Mouse (Mus musculus) midbrain, embryonic 16.5 days (tissue): ENCODE data around the gene Creg2. TPM values are rescaled to one million over a fixed set of nuclear protein-coding genes. Genes with fewer than 3 reads are reported as not detected.
"Not testable (repeated sequence)": the region's sequence is repeated elsewhere in the genome, so short reads cannot be mapped to it uniquely, and the experiment has no call there.

ENCODE experiments used
- ATAC-seq: fragments of 200-750 bp; cut with Nextera tagmentation; 2 replicates; pipeline ENCODE4 v1.8.0; 2017; ENCODE audit warnings: moderate TSS enrichment
- H3K27ac ChIP-seq: fragments of 300-500 bp; sonication (generic); 2 replicates; pipeline ENCODE4 v1.5.1; 2014; ENCODE audit warnings: mild to moderate bottlenecking, low read length, mixed read lengths
- H3K27me3 ChIP-seq: fragments of 300-500 bp; sonication (generic); 2 replicates; pipeline ENCODE4 v1.6.1; 2014; ENCODE audit warnings: low read depth, low read length, mixed read lengths; ENCODE audit not compliant: control insufficient read depth, insufficient read depth
- H3K36me3 ChIP-seq: fragments of 300-500 bp; sonication (generic); 2 replicates; pipeline ENCODE4 v1.6.1; 2014; ENCODE audit warnings: mild to moderate bottlenecking, low read length, moderate library complexity, mixed read lengths; ENCODE audit not compliant: control insufficient read depth, insufficient read depth
- H3K4me1 ChIP-seq: fragments of 300-500 bp; sonication (generic); 2 replicates; pipeline ENCODE4 v1.6.1; 2014; ENCODE audit warnings: mild to moderate bottlenecking, low read length, mixed read lengths; ENCODE audit not compliant: control insufficient read depth, insufficient read depth
- H3K4me2 ChIP-seq: fragments of 300-500 bp; sonication (generic); 2 replicates; pipeline ENCODE4 v1.6.1; 2014; ENCODE audit warnings: mild to moderate bottlenecking, low read length, mixed read lengths
- H3K4me3 ChIP-seq: fragments of 300-500 bp; sonication (generic); 2 replicates; pipeline ENCODE4 v1.5.1; 2014; ENCODE audit warnings: low read depth, mild to moderate bottlenecking, low read length, moderate library complexity, mixed read lengths
- H3K9ac ChIP-seq: fragments of 300-500 bp; sonication (generic); 2 replicates; pipeline ENCODE4 v1.6.1; 2014; ENCODE audit warnings: low read depth, low read length, mixed read lengths
- H3K9me3 ChIP-seq: fragments of 300-500 bp; sonication (generic); replicated peaks from 2 replicates; pipeline ENCODE4 v1.6.1; 2014; ENCODE audit warnings: mild to moderate bottlenecking, low read length, mixed read lengths; ENCODE audit not compliant: control insufficient read depth, poor library complexity, severe bottlenecking
- WGBS: fragments of 180-500 bp; shearing (Covaris S2); extraction: QIAGEN DNeasy Blood & Tissue Kit; methylation state at CpG from one replicate; pipeline ENCODE4 v1.1.7; 2014; 5-methylcytosine and 5-hydroxymethylcytosine counted together
- polyA plus RNA-seq: library from polyadenylated mRNA; unstranded; fragments of >200 nt; fragmentation: Nextera tagmentation; extraction: Ambion mirVana; gene quantifications from 2 replicates; pipeline ENCODE4 v1.2.1, GENCODE M21; 2015

Creg2 gene
- polyA plus RNA-seq, 1 experiment from 2014 or later = 9.2 TPM

DNA sequence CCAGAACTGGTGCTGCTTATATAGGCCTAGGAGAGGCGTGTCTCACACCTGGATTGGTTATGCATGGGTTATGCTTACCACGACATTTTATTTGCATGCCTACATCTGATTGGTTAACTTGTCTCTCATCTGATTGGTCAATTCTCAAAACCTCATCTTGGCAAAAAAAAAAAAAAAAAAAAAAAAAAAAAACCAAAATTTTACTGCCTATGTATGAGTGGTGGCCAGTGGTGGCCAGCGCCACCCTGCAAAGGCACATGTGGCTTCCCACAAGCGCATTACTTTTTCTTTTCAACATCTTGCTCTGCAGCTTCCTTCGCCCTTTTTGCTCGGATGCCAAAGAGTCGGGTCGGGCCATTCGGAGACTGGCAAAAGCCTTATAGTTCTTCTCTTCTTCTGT is 54.1 kb downstream of the Creg2 start:
- not testable (repeated sequence) for H3K4me1 ChIP-seq, H3K27ac ChIP-seq, ATAC-seq, H3K9me3 ChIP-seq, H3K4me2 ChIP-seq, H3K9ac ChIP-seq, H3K27me3 ChIP-seq, H3K36me3 ChIP-seq, H3K4me3 ChIP-seq
- 94% methylated on average over 9 of the region's 9 CpGs for WGBS

DNA sequence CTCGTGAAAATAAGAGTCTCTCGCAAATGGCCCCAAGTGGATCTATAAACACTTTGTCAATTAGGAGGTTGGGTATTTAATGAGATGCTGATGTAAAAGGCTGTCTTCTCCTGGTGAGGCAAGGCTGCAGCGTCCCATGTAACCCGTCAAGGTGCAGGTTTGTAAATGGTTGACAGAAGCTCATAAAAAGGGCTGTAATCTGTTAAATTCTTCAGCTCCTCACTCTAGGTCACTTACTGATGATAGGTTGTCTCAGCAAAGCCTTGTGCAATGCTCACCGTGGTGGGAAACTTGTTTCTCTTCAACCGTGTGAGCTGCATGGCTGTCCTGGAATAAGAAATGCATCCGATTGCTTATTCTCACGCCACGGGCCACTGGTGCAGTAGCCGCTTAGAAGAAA is 57.4 kb downstream of the Creg2 start:
- no peak for ATAC-seq
- Histone ChIP-seq H3K4me1 (no peaks in the 10 kb centered on the region), H3K27ac (no peak overlapping the region), H3K4me2 (no peak overlapping the region), H3K36me3 (no peaks in the 10 kb centered on the region), H3K9me3 (no peaks in the 10 kb centered on the region), H3K4me3 (no peak overlapping the region), H3K27me3 (no peaks in the 10 kb centered on the region), H3K9ac (no peak overlapping the region)
- 85% methylated on average over 10 of the region's 10 CpGs for WGBS

DNA sequence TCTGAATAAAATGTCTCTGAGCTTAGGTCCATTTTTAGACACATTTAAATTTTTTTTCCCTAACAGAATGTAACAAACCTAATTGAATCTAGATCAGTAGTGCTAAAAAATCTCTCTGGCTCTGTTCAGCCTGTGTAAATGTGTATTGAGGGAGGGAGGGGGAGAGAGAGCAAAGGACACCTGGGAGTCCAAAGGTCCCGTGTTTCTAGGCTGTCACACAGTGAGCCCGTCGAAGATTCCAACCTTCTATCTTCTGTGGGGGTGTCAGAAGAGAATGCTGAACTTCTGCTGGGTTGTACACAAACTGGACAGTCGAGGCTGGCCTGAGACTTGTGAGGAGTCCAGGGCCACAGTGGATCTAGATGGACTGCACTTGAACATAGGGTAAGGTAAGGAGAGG is 59.2 kb downstream of the Creg2 start:
- no peak for ATAC-seq
- no peaks in the 10 kb centered on the region for H3K27me3 ChIP-seq
- no peak overlapping the region for H3K9ac ChIP-seq
- 88% methylated on average over 4 of the region's 4 CpGs for WGBS
- no peaks in the 10 kb centered on the region for H3K36me3 ChIP-seq
- H3K4me2 ChIP-seq = no peak overlapping the region
- no peaks in the 10 kb centered on the region for H3K9me3 ChIP-seq
- no peaks in the 10 kb centered on the region for H3K4me1 ChIP-seq
- H3K4me3 ChIP-seq = no peak overlapping the region
- H3K27ac ChIP-seq = no peak overlapping the region

DNA sequence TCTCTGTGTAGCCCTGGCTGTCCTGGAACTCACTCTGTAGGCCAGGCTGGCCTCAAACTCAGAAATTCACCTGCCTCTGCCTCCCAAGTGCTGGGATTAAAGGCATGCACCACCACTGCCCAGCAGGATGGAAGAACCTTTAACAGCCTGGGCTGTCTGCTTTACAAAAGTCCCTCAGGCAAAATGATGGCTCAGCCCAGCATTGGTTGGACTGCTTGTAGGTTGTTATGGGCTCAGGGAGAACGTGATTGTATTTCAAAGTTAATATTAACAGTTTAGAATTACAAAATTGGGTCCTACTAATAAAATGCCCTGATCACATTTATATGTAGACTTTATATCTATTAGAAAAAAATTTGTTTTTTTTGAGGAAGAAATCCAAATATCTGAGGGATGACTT is 59.7 kb downstream of the Creg2 start:
- not testable (repeated sequence) for ATAC-seq, H3K27ac ChIP-seq, H3K4me1 ChIP-seq, H3K36me3 ChIP-seq, H3K4me2 ChIP-seq, H3K9me3 ChIP-seq, H3K27me3 ChIP-seq, H3K4me3 ChIP-seq, H3K9ac ChIP-seq
- 72% methylated on average over 1 of the region's 1 CpGs for WGBS

DNA sequence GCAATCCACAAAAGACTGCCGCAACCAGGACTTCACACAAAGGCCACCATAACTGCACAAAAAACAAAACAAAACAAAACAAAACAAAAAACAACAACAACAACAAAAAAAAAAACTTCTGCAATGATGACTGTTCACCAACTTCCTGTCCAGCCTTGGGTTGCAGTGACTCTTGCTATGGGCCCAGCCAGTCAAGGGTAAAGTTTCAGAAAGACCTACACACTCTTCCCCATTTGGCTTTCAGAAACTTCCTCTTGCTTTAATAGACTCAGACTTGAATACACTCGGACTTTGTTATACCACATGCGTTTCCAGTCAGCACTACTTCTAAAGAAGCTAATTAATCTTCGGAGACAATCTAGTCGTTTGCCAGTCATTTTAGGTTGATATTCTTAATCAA is 61.1 kb downstream of the Creg2 start:
- Histone ChIP-seq H3K4me1 (no peaks in the 10 kb centered on the region), H3K36me3 (no peaks in the 10 kb centered on the region), H3K9ac (no peak overlapping the region), H3K4me2 (no peak overlapping the region), H3K27me3 (no peaks in the 10 kb centered on the region), H3K27ac (no peak overlapping the region), H3K4me3 (no peak overlapping the region), H3K9me3 (no peaks in the 10 kb centered on the region)
- no peak for ATAC-seq
- WGBS = 86% methylated on average over 5 of the region's 5 CpGs

DNA sequence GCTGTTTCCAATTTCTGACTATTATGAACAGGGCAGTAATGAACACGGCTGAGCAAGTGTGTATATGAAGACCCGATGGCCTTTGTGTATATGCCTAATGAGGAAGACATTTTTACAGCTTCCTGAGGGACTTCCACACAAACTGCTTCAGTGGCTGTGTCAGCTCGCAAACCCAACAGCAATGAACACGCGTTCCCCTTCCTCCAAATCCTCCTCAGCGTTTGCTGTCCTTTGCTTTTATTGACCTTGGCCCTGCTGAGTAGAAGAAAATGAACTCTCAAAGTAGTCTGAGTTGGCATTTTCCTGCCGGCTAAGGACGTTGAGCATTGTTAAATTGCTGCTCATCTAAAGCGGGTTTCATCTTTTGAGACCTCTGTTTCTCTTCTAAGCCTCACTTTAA is 65.9 kb downstream of the Creg2 start:
- no peaks in the 10 kb centered on the region for H3K36me3 ChIP-seq
- WGBS = 83% methylated on average over 9 of the region's 9 CpGs
- no peak overlapping the region for H3K27ac ChIP-seq
- H3K27me3 ChIP-seq = no peaks in the 10 kb centered on the region
- no peak overlapping the region for H3K4me2 ChIP-seq
- no peaks in the 10 kb centered on the region for H3K9me3 ChIP-seq
- no peak overlapping the region for H3K9ac ChIP-seq
- no peak for ATAC-seq
- H3K4me1 ChIP-seq = no peaks in the 10 kb centered on the region
- H3K4me3 ChIP-seq = no peak overlapping the region

DNA sequence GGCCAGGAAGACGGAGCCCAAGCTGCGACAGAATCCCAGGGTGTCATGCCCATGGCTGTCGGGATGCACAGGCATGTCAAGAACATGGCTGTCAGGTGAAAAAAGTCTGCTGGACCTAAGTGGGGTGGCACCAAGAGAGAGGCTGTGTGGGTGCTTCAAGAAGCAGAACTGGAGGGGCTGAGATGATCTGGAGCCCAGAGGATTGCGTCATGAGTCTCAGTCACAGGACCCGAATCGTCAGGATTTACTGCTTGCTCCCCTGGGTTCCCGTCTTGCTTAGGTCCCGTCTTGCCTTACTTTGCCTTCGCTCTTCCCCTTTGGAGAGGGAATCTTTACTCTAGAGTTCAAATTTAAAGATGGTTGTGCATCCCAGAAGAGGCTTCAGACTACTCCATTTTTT is 68.1 kb downstream of the Creg2 start:
- Histone ChIP-seq H3K9me3 (no peaks in the 10 kb centered on the region), H3K4me1 (no peaks in the 10 kb centered on the region), H3K4me3 (no peak overlapping the region), H3K27me3 (no peaks in the 10 kb centered on the region), H3K4me2 (no peak overlapping the region), H3K27ac (no peak overlapping the region), H3K9ac (no peak overlapping the region), H3K36me3 (no peaks in the 10 kb centered on the region)
- WGBS = 94% methylated on average over 9 of the region's 9 CpGs
- no peak for ATAC-seq

DNA sequence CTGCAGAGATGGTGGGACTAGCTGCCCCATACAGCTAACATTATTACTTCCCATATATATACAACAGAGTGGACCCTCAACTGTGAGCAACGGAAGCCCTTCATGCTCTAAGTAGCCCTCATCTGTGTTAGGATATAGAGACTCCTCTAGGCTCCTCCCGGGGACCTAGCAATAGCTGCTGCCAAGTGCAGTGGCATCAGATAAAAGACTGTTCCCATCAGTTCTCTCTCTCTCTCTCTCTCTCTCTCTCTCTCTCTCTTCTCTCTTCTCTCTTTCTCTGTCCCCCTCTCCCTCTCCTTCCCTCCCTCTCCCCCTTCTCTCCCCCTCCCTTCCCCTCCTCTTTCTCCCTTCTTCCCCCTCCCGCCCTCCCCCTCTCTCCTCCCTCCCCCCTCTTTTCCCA is 70.1 kb downstream of the Creg2 start:
- H3K9ac ChIP-seq = no peak overlapping the region
- no peak overlapping the region for H3K27ac ChIP-seq
- no peaks in the 10 kb centered on the region for H3K27me3 ChIP-seq
- no peaks in the 10 kb centered on the region for H3K9me3 ChIP-seq
- peaks cover under 1% of the 10 kb centered on the region; the same call in 1 of the 2 replicates for H3K4me1 ChIP-seq
- no peaks in the 10 kb centered on the region for H3K36me3 ChIP-seq
- no peak overlapping the region for H3K4me3 ChIP-seq
- 75% methylated on average over 2 of the region's 3 CpGs for WGBS
- H3K4me2 ChIP-seq = no peak overlapping the region
- ATAC-seq = no peak

DNA sequence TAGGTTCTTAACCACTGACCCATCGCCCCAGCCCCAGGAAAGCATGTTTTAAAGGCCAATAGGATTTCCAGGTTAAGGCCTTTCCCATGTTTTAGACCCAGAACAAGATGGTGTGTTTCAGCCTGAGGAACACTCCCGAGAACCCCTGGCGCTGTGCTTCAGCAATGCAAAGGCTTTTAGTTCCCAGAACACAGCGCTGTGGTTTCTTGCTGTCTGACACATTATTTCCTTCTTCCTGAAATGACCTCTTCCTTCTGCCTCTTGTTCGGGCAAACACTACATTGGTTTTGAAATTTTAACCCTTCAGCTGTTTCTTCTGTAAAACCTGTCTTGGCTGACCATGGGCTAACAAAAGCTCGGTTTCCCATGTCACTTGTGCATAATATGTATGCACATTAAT is 72.1 kb downstream of the Creg2 start:
- Histone ChIP-seq H3K27ac (no peak overlapping the region), H3K9ac (no peak overlapping the region), H3K4me1 (peaks cover 18% of the 10 kb centered on the region), H3K27me3 (no peaks in the 10 kb centered on the region), H3K4me2 (no peak overlapping the region), H3K4me3 (no peak overlapping the region), H3K9me3 (no peaks in the 10 kb centered on the region), H3K36me3 (no peaks in the 10 kb centered on the region)
- WGBS = 87% methylated on average over 6 of the region's 6 CpGs
- no peak for ATAC-seq

DNA sequence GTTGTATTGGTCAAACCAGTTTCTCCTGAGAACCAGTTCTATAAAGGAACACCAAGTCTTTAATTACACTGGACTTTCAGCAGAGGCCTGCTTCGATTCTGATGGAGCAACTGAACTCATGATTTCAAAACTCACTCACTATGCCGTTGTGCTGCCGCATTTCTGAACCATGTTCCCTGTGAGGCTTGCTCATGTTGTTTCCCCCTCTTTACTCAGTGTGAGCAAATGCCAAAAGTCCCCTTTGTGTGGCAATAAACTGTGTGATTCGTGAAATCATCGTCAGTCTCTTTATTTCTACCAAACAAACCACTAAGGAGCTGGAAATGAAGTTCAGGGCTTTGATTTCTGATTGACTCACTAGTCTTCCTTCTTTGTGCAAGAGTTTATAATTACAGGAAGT is 72.8 kb downstream of the Creg2 start:
- no peaks in the 10 kb centered on the region for H3K9me3 ChIP-seq
- no peak overlapping the region for H3K9ac ChIP-seq
- no peaks in the 10 kb centered on the region for H3K36me3 ChIP-seq
- H3K4me1 ChIP-seq = peaks cover 18% of the 10 kb centered on the region
- 90% methylated on average over 5 of the region's 5 CpGs for WGBS
- H3K4me3 ChIP-seq = no peak overlapping the region
- no peak overlapping the region for H3K27ac ChIP-seq
- ATAC-seq = no peak
- H3K27me3 ChIP-seq = no peaks in the 10 kb centered on the region
- H3K4me2 ChIP-seq = no peak overlapping the region
